ENCODE assay signal across 8 mouse cellular contexts in the genomic region with DNA sequence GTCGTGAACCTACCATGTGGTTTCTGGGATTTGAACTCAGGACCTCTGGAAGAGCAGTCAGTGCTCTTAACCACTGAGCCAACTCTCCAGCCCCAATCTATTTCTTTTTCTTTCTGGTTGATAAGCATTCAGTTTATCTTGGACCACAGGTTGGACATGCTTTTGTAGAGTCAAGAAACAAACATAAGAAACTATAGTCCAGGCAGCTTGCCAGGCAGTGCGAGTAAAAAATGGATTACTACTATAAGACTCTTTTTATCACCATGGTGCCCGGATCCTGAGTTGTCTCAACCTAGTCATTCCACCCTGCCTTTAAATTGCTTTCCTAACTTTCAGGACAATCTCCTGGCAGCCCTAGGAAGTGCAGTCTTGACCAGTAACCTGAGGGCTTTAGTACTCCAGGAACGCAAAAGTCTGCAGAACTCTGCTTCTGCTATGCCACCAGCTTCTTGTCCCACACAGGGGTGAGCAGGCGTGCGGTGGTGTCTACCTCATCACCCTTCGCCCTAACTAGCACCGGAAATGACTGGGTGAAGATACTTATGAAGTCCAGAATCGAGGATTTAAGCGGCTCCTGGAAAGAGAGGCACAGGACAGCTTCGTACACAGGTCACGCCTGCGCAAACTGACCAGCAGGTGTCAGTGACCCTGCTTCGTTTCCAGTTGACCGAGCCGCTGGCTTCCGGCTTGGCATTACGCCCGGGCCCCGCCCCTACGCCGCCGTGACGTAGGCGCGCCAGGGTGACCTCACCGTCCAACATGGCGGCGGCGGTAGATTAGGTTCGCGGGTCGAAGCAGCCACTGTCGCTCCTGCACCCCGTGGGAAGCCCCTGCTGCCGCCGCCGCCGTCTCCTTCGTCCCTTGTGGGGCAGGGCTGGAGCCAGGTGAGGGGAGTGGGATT. TPM values are rescaled to one million over a fixed set of nuclear protein-coding genes. Genes with fewer than 3 reads are reported as not detected.
DNase-seq lines count a peak whose midpoint lies in the region; ATAC-seq lines count a peak whose summit lies in the region.

A gene (plus strand): TSS at position 739 of the 901 bp plus-strand sequence.

- H3K4me2 ChIP-seq in hindbrain, embryonic 14.5 days (replicated peaks): peak within 1 kb of the TSS; percentile 73

- no peaks in the 10 kb centered on the region for H3K27me3 ChIP-seq in hindbrain, embryonic 14.5 days (ENCODE audit: control insufficient read depth, insufficient read depth, low read length)

- peaks cover 11% of the 10 kb centered on the region for H3K4me1 ChIP-seq in hindbrain, embryonic 14.5 days (replicated peaks; ENCODE audit: control insufficient read depth, insufficient read depth, low read length)

- ATAC-seq in hindbrain, embryonic 14.5 days (ENCODE audit: low FRiP score): peak; percentile 95

- H3K9me3 ChIP-seq in hindbrain, embryonic 14.5 days (ENCODE audit: control insufficient read depth, low read length): no peaks in the 10 kb centered on the region

- peak within 1 kb of the TSS; percentile 88 for H3K9ac ChIP-seq in hindbrain, embryonic 14.5 days

- H3K36me3 ChIP-seq in hindbrain, embryonic 14.5 days (replicated peaks; ENCODE audit: control insufficient read depth, insufficient read depth): no peaks in the 10 kb centered on the region

- peak; percentile 96 for DNase-seq in NIH3T3 (ENCODE audit: low read depth)
- peak; percentile 97 for DNase-seq in cerebellum, postnatal 14 days
- DNase-seq in frontal cortex, postnatal 25 days (ENCODE audit: low spot score in 2 of 2): peak; percentile 92 to 94
- peak; percentile 94 for DNase-seq in hindbrain, embryonic 14.5 days (ENCODE audit: low spot score)
- peak; percentile 92 to 95 for DNase-seq in layer of hippocampus, postnatal 36 days
- peak; percentile 98 for DNase-seq in lung, postnatal 36 days
- peak; percentile 95 for DNase-seq in retina, postnatal 1 day
- DNase-seq in urinary bladder, adult 18-20 months (ENCODE audit: low spot score in 2 of 2): peak; percentile 95 to 100

- WGBS in hindbrain, embryonic 14.5 days: 5% methylated on average over 40 of the region's 40 CpGs

- peak within 1 kb of the TSS; percentile 90 for H3K27ac ChIP-seq in hindbrain, embryonic 14.5 days

- H3K4me3 ChIP-seq in hindbrain, embryonic 14.5 days (replicated peaks; ENCODE audit: low read length): peak within 1 kb of the TSS; percentile 58

RNA-seq across cellular contexts. Expression of the gene that starts here (rescaled TPM):
- polyA plus RNA-seq in hindbrain, embryonic 14.5 days (2014; fragmentation: Nextera tagmentation; extraction: Ambion mirVana): 28.2 and 28.7 TPM in 2 replicates
- total RNA-seq in layer of hippocampus, postnatal 36 days (2021): 10 to 100 TPM; 36.7 to 38.2 TPM

Comparison
In these comparisons a context has a peak if more than half of its experiments do, and no peak if none do; other contexts are left out.
1. Peak in every context shown above with its lines: DNase-seq, ATAC-seq, H3K4me3 ChIP-seq and H3K27ac ChIP-seq.